Mouse (Mus musculus): ENCODE data around the gene Pip4p1.

Pip4p1 gene

DNA sequence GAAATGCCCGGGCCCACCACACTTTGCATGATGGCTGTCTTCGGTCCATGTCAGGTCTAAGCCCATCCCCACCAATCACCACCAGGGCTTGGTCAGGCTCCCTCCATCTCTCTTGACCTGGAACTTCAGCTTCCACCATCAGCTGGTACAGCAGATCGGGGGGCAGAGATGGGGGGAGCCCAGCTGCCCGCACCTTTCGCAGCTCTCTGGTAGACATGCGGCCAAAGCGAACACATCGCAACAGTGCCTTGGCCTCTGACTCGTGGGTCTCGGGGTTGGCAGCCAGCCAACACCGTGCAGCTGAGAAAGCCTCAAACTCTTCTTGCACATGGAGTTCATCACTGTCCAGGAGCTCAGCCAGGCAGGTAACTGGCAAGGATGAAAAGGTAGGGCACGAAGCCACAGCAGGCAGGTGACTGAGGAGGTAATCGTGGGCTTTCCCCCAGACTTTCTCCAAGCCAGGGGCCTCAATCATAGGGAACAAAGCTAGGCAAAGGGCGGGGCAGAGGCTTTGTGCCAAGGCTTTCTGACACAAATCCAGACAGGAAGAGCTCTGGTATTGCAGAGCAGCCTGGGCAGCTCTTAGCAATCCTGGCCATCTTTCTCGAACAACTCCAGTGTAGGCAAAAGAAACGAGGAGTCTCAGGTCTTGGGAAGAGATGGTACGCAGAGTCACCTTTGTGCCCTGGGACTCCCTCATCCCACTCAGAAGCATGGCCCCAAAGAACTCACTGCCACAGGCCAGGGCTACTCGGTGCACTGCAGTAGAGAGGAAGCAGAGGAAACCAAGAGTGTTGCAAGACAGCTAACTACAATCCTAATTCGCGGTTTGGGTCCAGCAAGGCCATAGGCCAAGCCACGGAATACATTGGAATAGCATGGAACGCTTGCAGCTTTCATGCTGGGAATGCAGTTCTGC, 37.9 kb downstream of the Pip4p1 start:
- DNase-seq (ENCODE audit: low spot score): peak; percentile 40

DNA sequence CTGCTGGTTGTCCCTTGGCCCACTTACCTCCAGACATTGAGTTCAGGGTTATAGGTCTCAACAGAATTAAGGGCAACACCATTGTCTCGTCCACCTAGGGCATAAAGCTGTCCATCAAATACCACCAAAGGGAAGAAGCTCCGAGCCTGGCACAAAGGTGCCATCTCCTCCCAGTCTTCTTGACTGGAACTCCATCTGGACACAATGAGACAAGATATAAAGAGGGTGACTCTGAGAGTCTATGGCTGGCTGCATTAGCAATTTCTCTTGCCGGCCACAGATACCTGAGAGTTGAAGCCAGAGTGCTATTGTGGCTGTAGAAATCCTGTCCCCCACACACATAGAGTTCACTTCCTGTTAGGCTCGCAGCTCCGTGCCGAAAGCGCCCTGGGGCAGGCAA, 38.6 kb downstream of the Pip4p1 start:
- no peak for DNase-seq (ENCODE audit: low spot score)

DNA sequence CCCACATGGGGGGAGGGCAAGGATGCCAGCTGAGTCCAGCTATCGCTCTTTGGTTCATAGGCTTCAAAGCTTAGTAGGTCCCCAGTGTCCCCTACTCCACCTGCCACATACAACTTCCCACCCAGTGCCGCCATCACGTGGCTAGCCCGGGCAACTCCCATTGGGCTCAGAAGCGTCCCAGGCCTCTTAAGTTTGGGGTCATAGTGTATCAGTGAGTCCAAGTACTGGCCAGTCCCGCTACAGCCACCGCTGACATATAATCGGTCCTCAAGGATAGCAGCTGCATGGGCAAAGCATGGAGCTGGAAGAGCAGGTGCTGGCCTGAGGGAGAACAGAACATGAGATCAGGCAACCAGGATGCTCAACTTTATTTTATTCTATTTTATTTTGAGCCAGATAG, 39.0 kb downstream of the Pip4p1 start:
- no peak for DNase-seq (ENCODE audit: low spot score)

GRCm38 (mm10) chr14:50876236-50876950, 54.3 kb downstream of the Pip4p1 start:
- DNase-seq (ENCODE audit: low spot score): no peak
